ENCODE assay signal across 10 mouse cellular contexts in genomic region chr5:119676245-119676644, GRCm38 (mm10). TPM values are rescaled to one million over a fixed set of nuclear protein-coding genes. Genes with fewer than 3 reads are reported as not detected.
DNase-seq lines count a peak whose midpoint lies in the region; ATAC-seq and TF ChIP-seq lines count a peak whose summit lies in the region.
"Had no signal": no experiment of that assay in that cellular context is flagged by ENCODE, and none has a peak within 500 bp of the region (broad histone marks: within the 10 kb centered on the region; RNA-seq: fewer than 3 reads in every experiment).

No protein-coding gene starts in this region.

- WGBS in lung, embryonic 14.5 days, result 39% methylated on average over 2 of the region's 2 CpGs
- WGBS in intestine, postnatal 0 days, result 30% methylated on average over 2 of the region's 2 CpGs
- WGBS in stomach, postnatal 0 days, result 50% methylated on average over 2 of the region's 2 CpGs

- no peak for TF ChIP-seq EP300 in stomach, postnatal 0 days (optimal IDR thresholded peaks at IDR 0.05)

- no peak for TF ChIP-seq CTCF in gastrocnemius, adult 2 months (IDR thresholded peaks at IDR 0.05)
- TF ChIP-seq CTCF in lung, embryonic 14.5 days (IDR thresholded peaks at IDR 0.05; ENCODE audit: low read depth), result no peak
- TF ChIP-seq CTCF in intestine, postnatal 0 days (IDR thresholded peaks at IDR 0.05; ENCODE audit: low read depth), result no peak
- TF ChIP-seq CTCF in stomach, postnatal 0 days (IDR thresholded peaks at IDR 0.05; ENCODE audit: low read depth), result peak; percentile 8; the same call in 1 of the 2 replicates

- peak overlapping the region; percentile 80 for H3K4me3 ChIP-seq in gastrocnemius, adult 2 months
- H3K4me3 ChIP-seq in lung, embryonic 14.5 days (ENCODE audit: low read depth, low read length), result peak overlapping the region; percentile 74
- H3K4me3 ChIP-seq in intestine, postnatal 0 days (ENCODE audit: low read depth, low read length), result peak overlapping the region; percentile 72; the same call in 1 of the 2 replicates
- no peak overlapping the region for H3K4me3 ChIP-seq in stomach, postnatal 0 days (ENCODE audit: low read depth, low read length)

- H3K36me3 ChIP-seq in lung, embryonic 14.5 days (ENCODE audit: insufficient read depth), result peaks cover 65% of the 10 kb centered on the region
- H3K36me3 ChIP-seq in intestine, postnatal 0 days (ENCODE audit: control insufficient read depth, insufficient read depth), result peaks cover 26% of the 10 kb centered on the region
- H3K36me3 ChIP-seq in stomach, postnatal 0 days (ENCODE audit: control insufficient read depth, insufficient read depth, low read length), result no peaks in the 10 kb centered on the region

- H3K27me3 ChIP-seq in lung, embryonic 14.5 days (ENCODE audit: insufficient read depth, low read length), result peaks cover 32% of the 10 kb centered on the region
- H3K27me3 ChIP-seq in intestine, postnatal 0 days (replicated peaks; ENCODE audit: control insufficient read depth, insufficient read depth, low read length), result no peaks in the 10 kb centered on the region
- peaks cover 15% of the 10 kb centered on the region; the same call in 1 of the 2 replicates for H3K27me3 ChIP-seq in stomach, postnatal 0 days (ENCODE audit: control insufficient read depth, insufficient read depth, low read length)

- intact Hi-C loops in gastrocnemius, adult 2 months (cut with DNase I), result loop anchor here (10.0 kb wide), 1 partner anchor 621 kb away; no protein-coding TSS in a partner anchor
- intact Hi-C loops in left cerebral cortex, postnatal 10 days (cut with DNase I), result loop anchor here (10.0 kb wide), 1 partner anchor 759 kb away; the partner anchor contains the start of gene Lhx5

- H3K9me3 ChIP-seq in lung, embryonic 14.5 days (ENCODE audit: low read depth, low read length), result no peaks in the 10 kb centered on the region
- no peaks in the 10 kb centered on the region for H3K9me3 ChIP-seq in intestine, postnatal 0 days (ENCODE audit: control insufficient read depth)
- H3K9me3 ChIP-seq in stomach, postnatal 0 days (ENCODE audit: control insufficient read depth, low read length), result no peaks in the 10 kb centered on the region

- no peak for ATAC-seq in lung, embryonic 14.5 days (ENCODE audit: insufficient read depth)
- peak; percentile 28; the same call in 1 of the 2 replicates for ATAC-seq in intestine, postnatal 0 days
- ATAC-seq in stomach, postnatal 0 days (ENCODE audit: low FRiP score, low TSS enrichment), result no peak

- H3K27ac ChIP-seq in gastrocnemius, adult 2 months, result no peak overlapping the region
- peak overlapping the region; percentile 99; the same call in 1 of the 2 replicates for H3K27ac ChIP-seq in lung, embryonic 14.5 days (ENCODE audit: low read depth)
- H3K27ac ChIP-seq in intestine, postnatal 0 days (ENCODE audit: low read depth, low read length), result peak overlapping the region; percentile 23; the same call in 1 of the 2 replicates
- H3K27ac ChIP-seq in stomach, postnatal 0 days (replicated peaks), result no peak overlapping the region

- peak overlapping the region; percentile 65 for H3K4me2 ChIP-seq in lung, embryonic 14.5 days
- peak overlapping the region; percentile 84 for H3K4me2 ChIP-seq in intestine, postnatal 0 days (replicated peaks; ENCODE audit: low read depth)
- H3K4me2 ChIP-seq in stomach, postnatal 0 days (replicated peaks; ENCODE audit: low read depth), result no peak overlapping the region

- peak overlapping the region; percentile 99 for H3K9ac ChIP-seq in lung, embryonic 14.5 days
- no peak overlapping the region for H3K9ac ChIP-seq in intestine, postnatal 0 days (ENCODE audit: low read depth, low read length)
- no peak overlapping the region for H3K9ac ChIP-seq in stomach, postnatal 0 days (ENCODE audit: low read length)

- 0 out of 2 replicates have a peak, but pooled peaks cover 3% of the 10 kb centered on the region for H3K4me1 ChIP-seq in lung, embryonic 14.5 days (ENCODE audit: insufficient read depth)
- H3K4me1 ChIP-seq in intestine, postnatal 0 days (replicated peaks; ENCODE audit: control insufficient read depth, insufficient read depth, low read length), result 0 out of 2 replicates have a peak, but pooled peaks cover 2% of the 10 kb centered on the region
- no peaks in the 10 kb centered on the region for H3K4me1 ChIP-seq in stomach, postnatal 0 days (replicated peaks; ENCODE audit: control insufficient read depth, insufficient read depth)

- DNase-seq in gastrocnemius, adult 2 months, result no peak
- DNase-seq in gastrocnemius, postnatal 4 days (ENCODE audit: low spot score in 2 of 2), result no peak
- no peak for DNase-seq in lung, embryonic 14.5 days
- DNase-seq in lung, adult 18-20 months, result no peak
- no peak for DNase-seq in stomach, postnatal 0 days (ENCODE audit: low spot score)
- DNase-seq in left cerebral cortex, postnatal 10 days (ENCODE audit: extremely low spot score in 1 of 2, low spot score in 2 of 2), result no peak
- no peak for DNase-seq in thymus, postnatal 0 days (ENCODE audit: low spot score)
- DNase-seq: cerebellum, adult 11-12 months; spleen, adult 18-20 months had no signal

RNA-seq across cellular contexts. Expression of gene Tbx3, which starts 5.8 kb away (rescaled TPM):
- 1 to 10 TPM; 3.9 to 7.7 TPM for total RNA-seq in gastrocnemius, adult 2 months (2021)
- 10 to 100 TPM; 12.8 to 14.5 TPM for total RNA-seq in gastrocnemius, postnatal 4 days (2021)
- polyA plus RNA-seq in lung, embryonic 14.5 days (2014; fragmentation: Nextera tagmentation; extraction: Ambion mirVana), result 82.1 and 84.8 TPM in 2 replicates
- polyA plus RNA-seq in intestine, postnatal 0 days (2015; fragmentation: Nextera tagmentation; extraction: Ambion mirVana), result 30.6 and 42.6 TPM in 2 replicates
- polyA plus RNA-seq in stomach, postnatal 0 days (2015; fragmentation: Nextera tagmentation; extraction: Ambion mirVana), result 6.8 and 7.5 TPM in 2 replicates
- 1 to 10 TPM; 3.0 to 5.1 TPM for total RNA-seq in left cerebral cortex, postnatal 10 days (2021)
- 1.3 and 1.4 TPM in 2 replicates for polyA plus RNA-seq in thymus, postnatal 0 days (2015; fragmentation: Nextera tagmentation; extraction: Ambion mirVana)

Comparison
In these comparisons a context has a peak if more than half of its experiments do, and no peak if none do; other contexts are left out.
1. H3K27ac ChIP-seq: peak in lung, embryonic 14.5 days (single experiment) and intestine, postnatal 0 days (single experiment); none in gastrocnemius, adult 2 months (single experiment) and stomach, postnatal 0 days (single experiment).